Mouse (Mus musculus) left cerebral cortex, postnatal 25 days (tissue): Measurements from ENCODE around the gene Gemin2. TPM values are rescaled to one million over a fixed set of nuclear protein-coding genes. Genes with fewer than 3 reads are reported as not detected.
A peak's percentile ranks its signal among the peaks of the same experiment; 100 is the strongest.
"Not testable (repeated sequence)": the region's sequence is repeated elsewhere in the genome, so short reads cannot be mapped to it uniquely, and the experiment has no call there.

ENCODE experiments used
- DNase-seq, 2 experiments: peaks; one replicate each; pipeline ENCODE4 v3.0.0; 2022; ENCODE audit warnings: low spot score in 2 of 2, mixed read lengths in 1 of 2
- intact Hi-C: fragments of 180-260 bp; cut with DNase I; formaldehyde crosslinking; loops from one replicate; pipeline ENCODE4 v1.15.1; 2025
- total RNA-seq, 2 experiments: library from RNA; stranded (reverse); gene quantifications; 2 replicates each; pipeline ENCODE4 v1.2.3; 2021

Gene Gemin2
- total RNA-seq, 2 experiments from 2014 or later = 8.7 to 8.9 TPM

GRCm38 (mm10) chr12:59055196-59055850 lies 42.1 kb downstream of the Gemin2 start:
- intact Hi-C loops = no loop called here
- DNase-seq = no peak

GRCm38 (mm10) chr12:59056222-59056621 lies 43.0 kb downstream of the Gemin2 start:
- intact Hi-C loops = no loop called here

GRCm38 (mm10) chr12:59058242-59058641 lies 45.0 kb downstream of the Gemin2 start:
- intact Hi-C loops, DNase-seq: not testable (repeated sequence)

More at GRCm38 (mm10) chr12:59056222-59056621, 43.0 kb downstream of the Gemin2 start:
- no peak for DNase-seq

- DNase-seq = no peak
- intact Hi-C loops = no loop called here
Observed at GRCm38 (mm10) chr12:59060322-59060721, 47.1 kb downstream of the Gemin2 start.

- intact Hi-C loops = no loop called here
- DNase-seq = peak; percentile 80 to 83
Observed at GRCm38 (mm10) chr12:59060993-59061595, 47.9 kb downstream of the Gemin2 start, which contains the start of gene Trappc6b. Gene Trappc6b (minus strand): TSS chr12:59061472.

- intact Hi-C loops = loop anchor here (5.0 kb wide), 1 partner anchor 152 kb away; the partner anchor contains the start of gene Fbxo33
- no peak for DNase-seq
Observed at GRCm38 (mm10) chr12:59064837-59065236, 51.6 kb downstream of the Gemin2 start.

GRCm38 (mm10) chr12:59065776-59066175 lies 52.6 kb downstream of the Gemin2 start:
- intact Hi-C loops = loop anchor here (2.0 to 5.0 kb wide), 3 partner anchors 53 to 152 kb away; partner anchors contain the start of genes Fbxo33, Gemin2 and Sec23a
- DNase-seq = no peak

- intact Hi-C loops = loop anchor here (2.0 to 5.0 kb wide), 3 partner anchors 54 to 151 kb away; partner anchors contain the start of genes Fbxo33, Gemin2 and Sec23a
- DNase-seq = peak; percentile 97 to 99
Observed at GRCm38 (mm10) chr12:59066448-59067077, 53.4 kb downstream of the Gemin2 start, which contains the start of gene Pnn. Gene Pnn (plus strand): TSS chr12:59066884.

- intact Hi-C loops = loop anchor here (2.0 to 5.0 kb wide), 3 partner anchors 54 to 150 kb away; partner anchors contain the start of genes Fbxo33, Gemin2 and Sec23a
- DNase-seq = no peak
Observed at GRCm38 (mm10) chr12:59067095-59067494, 53.9 kb downstream of the Gemin2 start.

GRCm38 (mm10) chr12:59068791-59069190 lies 55.6 kb downstream of the Gemin2 start:
- no peak for DNase-seq
- intact Hi-C loops = loop anchor here (5.0 kb wide), 1 partner anchor 149 kb away; the partner anchor contains the start of gene Fbxo33

GRCm38 (mm10) chr12:59072286-59072685 lies 59.1 kb downstream of the Gemin2 start:
- peak; percentile 19 to 68 for DNase-seq
- intact Hi-C loops = no loop called here

GRCm38 (mm10) chr12:59074052-59074451 lies 60.9 kb downstream of the Gemin2 start:
- DNase-seq = peak; percentile 20 to 65
- intact Hi-C loops = no loop called here

GRCm38 (mm10) chr12:59076996-59077395 lies 63.8 kb downstream of the Gemin2 start:
- no peak for DNase-seq
- intact Hi-C loops = no loop called here

GRCm38 (mm10) chr12:59077883-59078282 lies 64.7 kb downstream of the Gemin2 start:
- intact Hi-C loops = no loop called here
- no peak for DNase-seq

Other genes with a start within 250 kb of the Gemin2 start
- gene Sec23a, start 1.4 kb upstream of the Gemin2 start, total RNA-seq = 100 to 1,000 TPM; 104 to 108 TPM
- 100 to 1,000 TPM; 121 to 122 TPM for gene Trappc6b, start 48.1 kb downstream of the Gemin2 start, total RNA-seq
- gene Pnn, start 53.5 kb downstream of the Gemin2 start, total RNA-seq = 10 to 100 TPM; 45.2 to 60.0 TPM
- 10 to 100 TPM; 40.1 to 46.1 TPM for gene Mia2, start 82.4 kb downstream of the Gemin2 start, total RNA-seq
- gene Fbxo33, start 206.3 kb downstream of the Gemin2 start, total RNA-seq = 10 to 100 TPM; 65.3 to 66.0 TPM